Mouse (Mus musculus): ENCODE data around the gene Cd2ap.

The Cd2ap gene

GRCm38 (mm10) chr17:42860370-42860769, 16.1 kb downstream of the Cd2ap start:
- no peak for DNase-seq (ENCODE audit: low read depth, low spot score)

GRCm38 (mm10) chr17:42857506-42857905, 19.0 kb downstream of the Cd2ap start:
- DNase-seq (ENCODE audit: low read depth, low spot score) = no peak

- no peak for DNase-seq (ENCODE audit: low read depth, low spot score)
Measured at GRCm38 (mm10) chr17:42847108-42847507, 29.4 kb downstream of the Cd2ap start.

- DNase-seq (ENCODE audit: low read depth, low spot score) = no peak
Measured at GRCm38 (mm10) chr17:42837193-42837592, 39.3 kb downstream of the Cd2ap start.

- DNase-seq (ENCODE audit: low read depth, low spot score) = peak; percentile 74
Measured at GRCm38 (mm10) chr17:42822787-42823186, 53.7 kb downstream of the Cd2ap start.

GRCm38 (mm10) chr17:42815374-42815773, 61.1 kb downstream of the Cd2ap start:
- no peak for DNase-seq (ENCODE audit: low read depth, low spot score)

GRCm38 (mm10) chr17:42792412-42792975, 84.0 kb downstream of the Cd2ap start:
- no peak for DNase-seq (ENCODE audit: low read depth, low spot score)

GRCm38 (mm10) chr17:42790787-42791186, 85.7 kb downstream of the Cd2ap start:
- DNase-seq (ENCODE audit: low read depth, low spot score) = no peak

GRCm38 (mm10) chr17:42789723-42790122, 86.7 kb downstream of the Cd2ap start:
- DNase-seq (ENCODE audit: low read depth, low spot score) = no peak

- DNase-seq (ENCODE audit: low read depth, low spot score) = no peak
Measured at GRCm38 (mm10) chr17:42788686-42789453, 87.6 kb downstream of the Cd2ap start.

- peak; percentile 49 for DNase-seq (ENCODE audit: low read depth, low spot score)
Measured at GRCm38 (mm10) chr17:42782156-42782757, 94.2 kb downstream of the Cd2ap start.

GRCm38 (mm10) chr17:42753791-42754190, 122.7 kb downstream of the Cd2ap start:
- DNase-seq (ENCODE audit: low read depth, low spot score) = no peak

GRCm38 (mm10) chr17:42752173-42752572, 124.3 kb downstream of the Cd2ap start:
- DNase-seq (ENCODE audit: low read depth, low spot score) = no peak

- DNase-seq (ENCODE audit: low read depth, low spot score) = no peak
Measured at GRCm38 (mm10) chr17:42745657-42746420, 130.6 kb downstream of the Cd2ap start.
